Mouse (Mus musculus): ENCODE results near the gene Dgkz. TPM values are rescaled to one million over a fixed set of nuclear protein-coding genes. Genes with fewer than 3 reads are reported as not detected.

Dgkz gene
- total RNA-seq, 1 experiment = 47.0 TPM

GRCm38 (mm10) chr2:91980245-91980644 is 4.6 kb upstream of the Dgkz start:
- peaks cover 5 to 26% of the 10 kb centered on the region in 2 experiments; a peak in 3 of 4 replicates for H3K4me1 ChIP-seq (ENCODE audit: control insufficient read depth in 2 of 2, insufficient read depth in 2 of 2, low read length in 2 of 2, poor library complexity in 1 of 2)

DNA sequence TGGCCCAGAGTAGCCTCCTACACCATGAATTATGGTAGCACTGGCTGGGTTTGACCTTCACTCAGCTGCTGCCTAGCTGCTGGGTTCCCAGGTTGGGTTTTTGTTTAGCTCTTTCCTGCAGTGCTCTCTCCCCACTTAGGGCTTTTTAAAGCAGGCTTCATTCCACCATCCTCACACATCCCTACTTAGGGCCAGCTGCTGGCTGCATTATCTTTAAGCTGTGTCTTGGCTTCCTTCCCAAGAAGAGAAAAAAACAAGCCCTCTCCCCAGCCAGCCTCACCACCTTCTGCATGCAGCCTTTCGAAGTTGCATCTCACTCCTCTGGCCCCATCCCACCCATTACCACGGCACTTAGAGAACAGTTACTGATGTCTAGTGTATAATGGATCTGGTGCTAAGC is 2.9 kb upstream of the Dgkz start:
- in situ Hi-C loops (cut with MboI; ENCODE audit: low sequenced_read_pairs in 2 of 2, unreplicated experiment in 2 of 2) = loop anchor here in 1 of 2 experiments (25.0 kb wide), 1 partner anchor 359 kb away; no protein-coding TSS in a partner anchor
- Histone ChIP-seq H3K9ac (ENCODE audit: insufficient read depth, low read depth, low read length, poor library complexity, severe bottlenecking) (no peak overlapping the region), H3K4me3 (ENCODE audit: insufficient read depth in 1 of 2, low read depth in 1 of 2, low read length in 2 of 2, poor library complexity in 1 of 2, severe bottlenecking in 1 of 2) (no peak overlapping the region), H3K27ac (ENCODE audit: insufficient read depth, low read depth, low read length, poor library complexity, severe bottlenecking) (no peak overlapping the region), H3K4me1 (ENCODE audit: control insufficient read depth in 2 of 2, insufficient read depth in 2 of 2, low read length in 2 of 2, poor library complexity in 1 of 2) (peaks cover 3 to 33% of the 10 kb centered on the region in 2 experiments; a peak in 3 of 4 replicates), H3K9me3 (ENCODE audit: control insufficient read depth, insufficient read depth, low read depth, low read length) (no peaks in the 10 kb centered on the region), H3K36me3 (ENCODE audit: control insufficient read depth, insufficient read depth, low read length, poor library complexity, severe bottlenecking) (peaks cover 8% of the 10 kb centered on the region; the same call in 1 of the 2 replicates)
- DNase-seq (ENCODE audit: low read depth, low spot score) = no peak
- TF ChIP-seq CHD2 (IDR thresholded peaks at IDR 0.05; ENCODE audit: low read depth, low read length) (no peak), ZC3H11A (IDR thresholded peaks at IDR 0.05; ENCODE audit: borderline replicate concordance, low read depth, low read length) (no peak), HCFC1 (IDR thresholded peaks at IDR 0.05; ENCODE audit: borderline replicate concordance, insufficient read depth, low read length) (no peak), MAFK (IDR thresholded peaks at IDR 0.05; ENCODE audit: insufficient read depth, low read depth, low read length) (no peak), ZNF384 (IDR thresholded peaks at IDR 0.05; ENCODE audit: low read depth, low read length) (no peak)

More at GRCm38 (mm10) chr2:91980245-91980644, 4.6 kb upstream of the Dgkz start:
- Histone ChIP-seq H3K9me3 (ENCODE audit: control insufficient read depth, insufficient read depth, low read depth, low read length) (no peaks in the 10 kb centered on the region), H3K9ac (ENCODE audit: insufficient read depth, low read depth, low read length, poor library complexity, severe bottlenecking) (no peak overlapping the region), H3K27ac (ENCODE audit: insufficient read depth, low read depth, low read length, poor library complexity, severe bottlenecking) (no peak overlapping the region), H3K4me3 (ENCODE audit: insufficient read depth in 1 of 2, low read depth in 1 of 2, low read length in 2 of 2, poor library complexity in 1 of 2, severe bottlenecking in 1 of 2) (no peak overlapping the region), H3K36me3 (ENCODE audit: control insufficient read depth, insufficient read depth, low read length, poor library complexity, severe bottlenecking) (peaks cover 8% of the 10 kb centered on the region; the same call in 1 of the 2 replicates)
- no peak for DNase-seq (ENCODE audit: low read depth, low spot score)
- in situ Hi-C loops (cut with MboI; ENCODE audit: low sequenced_read_pairs in 2 of 2, unreplicated experiment in 2 of 2) = loop anchor here in 1 of 2 experiments (25.0 kb wide), 1 partner anchor 357 kb away; no protein-coding TSS in a partner anchor
- TF ChIP-seq ZNF384 (IDR thresholded peaks at IDR 0.05; ENCODE audit: low read depth, low read length) (no peak), HCFC1 (IDR thresholded peaks at IDR 0.05; ENCODE audit: borderline replicate concordance, insufficient read depth, low read length) (no peak), MAFK (IDR thresholded peaks at IDR 0.05; ENCODE audit: insufficient read depth, low read depth, low read length) (no peak), CHD2 (IDR thresholded peaks at IDR 0.05; ENCODE audit: low read depth, low read length) (no peak), ZC3H11A (IDR thresholded peaks at IDR 0.05; ENCODE audit: borderline replicate concordance, low read depth, low read length) (no peak)

DNA sequence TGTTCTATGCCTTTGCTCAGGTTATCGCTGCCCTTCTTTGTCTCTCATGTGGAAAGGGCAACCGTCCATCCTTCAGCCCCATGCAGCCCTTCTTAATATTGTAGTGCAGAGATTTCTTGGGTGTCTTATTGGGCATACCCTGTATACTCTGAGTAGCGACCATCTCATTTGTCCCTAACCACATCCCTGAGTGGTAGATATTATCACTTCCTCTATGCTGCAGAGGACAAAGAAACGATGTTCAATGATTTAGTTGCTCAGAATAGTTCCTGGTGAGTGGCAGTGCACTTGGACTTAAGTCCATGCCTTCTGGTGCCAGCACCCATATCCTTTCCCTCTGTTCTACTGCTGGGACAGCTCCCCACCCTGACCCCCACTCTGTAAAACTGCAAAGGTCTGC is 2.3 kb upstream of the Dgkz start:
- no peak overlapping the region for H3K4me3 ChIP-seq (ENCODE audit: insufficient read depth in 1 of 2, low read depth in 1 of 2, low read length in 2 of 2, poor library complexity in 1 of 2, severe bottlenecking in 1 of 2)
- H3K4me1 ChIP-seq (ENCODE audit: control insufficient read depth in 2 of 2, insufficient read depth in 2 of 2, low read length in 2 of 2, poor library complexity in 1 of 2) = peaks cover 3 to 32% of the 10 kb centered on the region in 2 experiments; a peak in 2 of 4 replicates
- peaks cover 5% of the 10 kb centered on the region; the same call in 1 of the 2 replicates for H3K36me3 ChIP-seq (ENCODE audit: control insufficient read depth, insufficient read depth, low read length, poor library complexity, severe bottlenecking)
- no peak overlapping the region for H3K27ac ChIP-seq (ENCODE audit: insufficient read depth, low read depth, low read length, poor library complexity, severe bottlenecking)
- in situ Hi-C loops (cut with MboI; ENCODE audit: low sequenced_read_pairs in 2 of 2, unreplicated experiment in 2 of 2) = loop anchor here in 1 of 2 experiments (25.0 kb wide), 1 partner anchor 359 kb away; no protein-coding TSS in a partner anchor
- TF ChIP-seq CHD2 (IDR thresholded peaks at IDR 0.05; ENCODE audit: low read depth, low read length) (no peak), HCFC1 (IDR thresholded peaks at IDR 0.05; ENCODE audit: borderline replicate concordance, insufficient read depth, low read length) (no peak), ZNF384 (IDR thresholded peaks at IDR 0.05; ENCODE audit: low read depth, low read length) (no peak), MAFK (IDR thresholded peaks at IDR 0.05; ENCODE audit: insufficient read depth, low read depth, low read length) (no peak), ZC3H11A (IDR thresholded peaks at IDR 0.05; ENCODE audit: borderline replicate concordance, low read depth, low read length) (no peak)
- H3K9me3 ChIP-seq (ENCODE audit: control insufficient read depth, insufficient read depth, low read depth, low read length) = no peaks in the 10 kb centered on the region
- H3K9ac ChIP-seq (ENCODE audit: insufficient read depth, low read depth, low read length, poor library complexity, severe bottlenecking) = no peak overlapping the region
- no peak for DNase-seq (ENCODE audit: low read depth, low spot score)

GRCm38 (mm10) chr2:91973416-91974135 is 2.1 kb downstream of the Dgkz start:
- TF ChIP-seq ZNF384 (IDR thresholded peaks at IDR 0.05; ENCODE audit: low read depth, low read length) (no peak), HCFC1 (IDR thresholded peaks at IDR 0.05; ENCODE audit: borderline replicate concordance, insufficient read depth, low read length) (no peak)
- Histone ChIP-seq H3K27ac (ENCODE audit: insufficient read depth, low read depth, low read length, poor library complexity, severe bottlenecking) (no peak overlapping the region), H3K4me1 (ENCODE audit: control insufficient read depth in 2 of 2, insufficient read depth in 2 of 2, low read length in 2 of 2, poor library complexity in 1 of 2) (peaks cover 4 to 37% of the 10 kb centered on the region in 2 experiments; a peak in 2 of 4 replicates), H3K9me3 (ENCODE audit: control insufficient read depth, insufficient read depth, low read depth, low read length) (no peaks in the 10 kb centered on the region), H3K9ac (ENCODE audit: insufficient read depth, low read depth, low read length, poor library complexity, severe bottlenecking) (no peak overlapping the region), H3K4me3 (ENCODE audit: insufficient read depth in 1 of 2, low read depth in 1 of 2, low read length in 2 of 2, poor library complexity in 1 of 2, severe bottlenecking in 1 of 2) (no peak overlapping the region), H3K36me3 (ENCODE audit: control insufficient read depth, insufficient read depth, low read length, poor library complexity, severe bottlenecking) (no peaks in the 10 kb centered on the region)
- DNase-seq (ENCODE audit: low read depth, low spot score) = no peak
- in situ Hi-C loops (cut with MboI; ENCODE audit: low sequenced_read_pairs in 2 of 2, unreplicated experiment in 2 of 2) = no loop called here

All from ES-E14 (cell line).